Mouse (Mus musculus) T-cell, adult 2 months (primary cell): ENCODE results near the gene Cenpm.
A peak's percentile ranks its signal among the peaks of the same experiment; 100 is the strongest.

Experiments used
- DNase-seq: peaks from one replicate; pipeline ENCODE4 v3.0.0; 2022; ENCODE audit warnings: low spot score

Cenpm gene

GRCm38 (mm10) chr15:82215332-82216046, 29.1 kb downstream of the Cenpm start:
- no peak for DNase-seq

DNA sequence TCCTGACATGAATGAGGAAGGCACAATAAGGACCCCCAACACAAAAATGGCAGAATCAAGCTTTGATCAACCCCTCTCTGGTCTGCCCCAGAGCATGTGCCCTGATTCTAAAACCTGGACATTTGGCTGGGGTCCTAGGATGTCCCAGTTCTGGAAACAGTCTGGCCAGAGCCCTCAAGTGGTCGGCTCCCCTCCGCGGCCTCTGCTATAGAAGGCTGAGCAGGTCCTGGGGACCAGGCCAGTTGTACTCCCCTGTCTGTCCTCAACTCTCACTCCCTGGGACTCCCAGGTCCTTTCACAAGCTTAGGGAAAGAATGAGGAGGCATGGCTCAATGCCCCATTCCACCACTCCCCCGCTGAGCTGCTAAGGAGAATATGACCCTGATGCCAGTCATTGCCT, 31.3 kb downstream of the Cenpm start:
- no peak for DNase-seq

- DNase-seq, result no peak
Measured at GRCm38 (mm10) chr15:82212752-82213063, 31.8 kb downstream of the Cenpm start, which contains the start of gene Shisa8. Gene Shisa8, minus strand, starts transcription at chr15:82212815.

- peak; percentile 5 for DNase-seq
Measured at GRCm38 (mm10) chr15:82211911-82212751, 32.4 kb downstream of the Cenpm start.

DNA sequence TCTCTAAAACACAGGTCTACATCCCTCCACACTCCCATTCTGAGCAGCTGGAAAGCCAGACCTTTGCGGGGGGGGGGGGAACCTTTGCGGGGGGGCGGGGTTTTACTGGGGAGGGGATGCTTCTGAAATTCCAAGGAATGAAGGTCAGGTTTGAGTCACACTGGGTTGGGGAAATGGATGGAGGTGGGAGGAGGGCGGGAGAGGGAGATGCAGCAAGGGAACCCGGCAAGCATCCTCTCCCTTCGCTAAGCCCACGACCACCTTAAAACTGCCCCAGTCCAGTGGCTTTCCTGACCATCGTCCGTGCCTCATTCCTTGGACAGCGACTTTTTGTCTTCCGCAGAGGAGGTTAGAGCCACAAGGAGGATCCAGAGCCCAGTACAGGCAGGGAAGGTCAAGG, 33.3 kb downstream of the Cenpm start:
- no peak for DNase-seq

DNA sequence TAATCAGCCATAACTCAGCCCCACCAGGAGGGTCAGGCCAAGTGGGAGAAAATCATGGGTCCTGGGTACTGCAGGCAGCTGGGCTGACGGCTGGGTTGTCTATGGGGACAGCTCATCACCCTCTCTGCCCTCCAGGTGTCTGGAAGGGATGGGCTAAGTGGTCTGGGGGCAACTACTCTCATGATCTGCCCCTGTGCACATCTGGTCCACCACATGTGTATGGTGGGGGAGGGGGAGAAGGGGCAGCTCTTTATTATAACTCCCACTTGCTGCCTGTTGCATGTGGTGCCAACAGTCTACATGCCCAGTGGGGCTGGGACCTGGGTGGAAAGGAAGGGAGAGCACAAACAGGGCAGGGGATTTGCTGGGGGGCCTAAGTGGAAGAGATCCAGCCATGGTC, 33.7 kb downstream of the Cenpm start:
- DNase-seq, result no peak

DNA sequence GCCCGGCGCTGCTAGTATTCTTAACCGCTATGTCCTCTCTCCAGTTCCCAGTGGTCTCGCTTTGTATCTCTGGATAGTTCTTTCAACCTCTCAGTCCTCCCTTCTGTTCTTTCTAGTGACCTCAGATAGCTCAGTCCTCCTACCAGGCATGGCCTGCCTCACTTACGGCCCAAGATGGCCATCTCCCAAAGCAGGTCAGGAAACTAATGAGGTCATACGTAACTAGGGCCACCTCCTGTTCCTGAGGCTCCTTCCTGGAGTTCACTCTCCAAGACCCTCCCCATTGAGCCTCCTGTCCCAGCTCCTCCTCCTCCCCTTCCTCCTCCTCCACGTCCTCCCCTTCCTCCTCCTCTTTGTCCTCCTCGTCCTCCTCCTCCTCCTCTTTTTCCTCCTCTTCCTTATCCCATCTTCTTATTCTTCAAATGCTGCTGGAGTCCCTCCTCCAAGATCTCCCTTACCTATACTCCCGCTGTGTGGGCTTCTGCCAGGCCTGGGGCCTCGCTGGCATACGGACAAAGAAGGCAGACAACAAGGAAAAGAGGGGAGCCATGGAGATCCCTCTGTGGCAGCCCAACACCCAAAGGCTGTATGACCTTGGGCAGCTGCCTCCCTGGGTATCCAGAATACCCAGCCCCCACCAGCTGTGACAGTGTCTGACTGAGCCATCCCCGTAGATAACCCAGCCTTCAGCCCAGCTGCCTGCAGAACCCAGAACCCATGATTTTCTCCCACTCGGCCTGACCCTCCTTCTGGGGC, 35.1 kb downstream of the Cenpm start:
- DNase-seq, result no peak

- DNase-seq, result no peak
Measured at GRCm38 (mm10) chr15:82208307-82208706, 36.2 kb downstream of the Cenpm start.

DNA sequence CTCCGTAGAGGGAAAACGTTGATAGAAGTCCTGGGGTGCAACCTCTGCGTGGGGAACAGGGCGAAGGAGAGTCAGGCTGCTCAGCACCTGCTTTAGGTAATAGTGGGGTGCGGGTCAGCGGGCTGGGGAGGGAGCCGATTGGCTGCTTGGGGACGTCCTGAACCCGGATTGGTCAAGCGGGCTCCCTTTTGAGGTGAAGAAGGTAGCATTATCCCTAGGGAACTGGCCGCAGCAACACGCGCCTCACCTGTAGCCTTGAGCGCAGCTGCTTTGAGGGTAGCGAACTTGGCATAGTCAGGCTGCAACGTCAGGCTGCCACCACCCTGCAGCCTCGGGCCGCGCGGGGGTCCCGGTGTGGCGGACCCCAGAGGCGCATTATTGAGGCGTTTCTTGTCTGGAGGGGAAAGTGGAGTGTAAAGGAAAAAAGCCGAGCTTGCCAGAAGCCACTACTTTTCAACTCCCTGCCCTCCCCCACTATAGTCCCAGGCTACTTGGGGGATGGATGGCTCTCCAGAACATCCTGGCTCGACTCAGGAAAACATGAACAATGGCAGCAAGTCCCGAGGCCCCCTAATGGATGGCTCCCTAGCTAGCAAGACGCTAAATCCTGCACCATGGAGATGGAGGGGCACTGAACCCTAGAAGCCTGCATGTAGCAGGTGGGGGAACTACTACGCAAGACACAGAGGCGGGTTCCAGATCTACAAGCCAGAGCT, 36.9 kb downstream of the Cenpm start:
- DNase-seq, result no peak

DNA sequence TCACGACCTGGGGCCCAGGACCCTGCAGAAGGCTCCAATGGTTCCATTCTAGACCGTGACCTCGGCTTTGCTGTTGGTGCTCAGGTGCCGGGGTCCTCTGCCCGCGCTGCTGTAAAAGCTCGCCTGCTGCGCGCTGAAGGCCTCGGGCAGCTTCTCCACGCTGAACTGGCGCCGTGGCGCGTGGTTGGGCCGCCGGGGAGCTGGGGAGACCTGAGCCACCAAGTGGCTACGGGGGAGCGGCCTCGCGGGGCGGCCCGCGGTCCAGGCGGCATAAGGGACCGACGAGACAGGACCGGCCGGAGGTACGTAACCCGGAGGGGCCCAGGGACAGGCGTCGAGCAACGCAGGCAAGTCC, 37.5 kb downstream of the Cenpm start:
- DNase-seq, result no peak

DNA sequence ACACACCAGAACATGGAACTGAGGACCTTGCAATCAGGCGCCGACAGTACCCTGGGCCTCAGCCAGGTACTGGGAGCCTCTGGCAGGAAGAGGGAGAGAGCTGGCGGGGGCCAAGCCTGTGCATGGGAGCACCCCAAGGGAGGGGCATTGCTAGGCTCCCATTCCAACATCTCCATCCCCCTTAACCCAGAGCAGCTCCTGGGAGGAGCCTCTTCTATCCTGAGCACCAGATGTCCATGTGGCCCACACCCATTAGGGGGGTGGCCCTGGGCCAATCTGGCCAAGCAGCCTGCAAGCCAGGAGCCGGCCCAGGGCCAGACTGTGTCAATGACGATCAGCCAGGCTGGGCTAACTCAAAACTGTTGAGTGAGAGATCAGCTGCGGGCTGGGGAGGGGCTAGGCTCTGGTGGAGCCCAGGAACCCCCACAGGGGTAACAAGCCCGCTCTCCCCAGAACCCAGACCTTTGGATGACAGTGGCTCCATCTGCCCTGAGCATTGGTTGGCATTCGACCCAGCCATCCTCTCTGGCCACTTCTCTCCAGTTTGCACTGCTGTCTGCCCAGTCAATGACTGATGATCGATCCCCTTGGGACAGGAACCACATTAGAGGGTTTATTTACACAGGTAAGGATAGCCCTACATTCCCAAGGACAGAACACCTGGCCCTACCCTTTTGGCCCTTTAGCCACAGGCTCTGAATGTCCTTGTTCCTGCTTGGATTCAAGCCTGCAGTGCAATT, 38.0 kb downstream of the Cenpm start:
- DNase-seq, result no peak

DNA sequence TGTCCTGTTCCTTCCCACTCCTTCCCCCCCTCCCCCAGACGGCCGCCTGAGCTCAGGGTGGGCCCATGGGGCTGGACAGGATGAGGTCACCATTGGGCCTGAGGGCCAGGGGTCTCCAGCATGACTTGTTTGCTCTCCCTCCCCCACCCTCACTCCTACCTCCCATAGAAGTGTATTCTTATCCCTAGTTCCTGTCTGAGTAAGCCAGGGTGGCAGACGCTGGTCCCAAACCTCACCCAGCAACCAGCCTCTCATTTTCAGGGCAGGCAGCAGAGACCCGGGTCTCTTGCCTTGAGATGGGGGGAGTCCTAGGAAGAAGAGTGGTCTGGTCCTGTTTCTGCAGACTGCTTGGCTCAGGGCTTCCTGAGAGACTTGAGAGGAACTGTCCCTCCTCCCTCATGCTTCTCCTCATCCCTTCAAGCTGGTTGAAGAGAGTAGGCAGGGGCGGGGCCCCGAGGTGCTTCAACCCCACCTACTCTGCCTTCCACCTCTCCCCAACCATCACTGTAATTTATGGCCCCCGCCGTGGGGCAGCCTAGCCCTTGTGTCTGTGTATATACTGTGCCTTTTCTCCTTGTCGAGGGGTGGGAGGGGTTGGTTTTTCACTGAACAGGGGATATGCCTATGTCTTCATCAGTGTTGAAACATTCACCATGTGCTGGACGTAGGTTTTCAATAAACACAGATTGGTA, 39.7 kb downstream of the Cenpm start:
- DNase-seq, result no peak

- DNase-seq, result no peak
Measured at GRCm38 (mm10) chr15:82203611-82204351, 40.8 kb downstream of the Cenpm start.

DNA sequence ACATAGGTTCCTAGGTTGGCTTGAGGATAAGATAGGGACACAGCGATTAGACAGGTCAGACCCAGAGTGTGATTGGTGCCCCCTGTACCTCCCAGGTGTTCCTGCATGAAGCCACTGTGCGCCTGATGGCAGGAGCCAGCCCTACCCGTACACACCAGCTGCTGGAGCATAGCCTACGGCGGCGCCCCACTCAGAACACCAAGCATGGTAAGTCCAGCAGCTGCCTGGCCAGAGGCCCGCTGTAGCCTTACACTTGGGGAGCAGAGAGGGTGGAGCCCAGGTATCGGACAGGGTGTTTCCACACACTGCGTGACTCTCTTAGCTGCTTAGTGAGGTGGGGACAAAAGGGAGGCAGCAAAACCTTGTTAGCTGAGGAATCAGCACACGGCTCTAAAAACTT, 41.5 kb downstream of the Cenpm start:
- no peak for DNase-seq

DNA sequence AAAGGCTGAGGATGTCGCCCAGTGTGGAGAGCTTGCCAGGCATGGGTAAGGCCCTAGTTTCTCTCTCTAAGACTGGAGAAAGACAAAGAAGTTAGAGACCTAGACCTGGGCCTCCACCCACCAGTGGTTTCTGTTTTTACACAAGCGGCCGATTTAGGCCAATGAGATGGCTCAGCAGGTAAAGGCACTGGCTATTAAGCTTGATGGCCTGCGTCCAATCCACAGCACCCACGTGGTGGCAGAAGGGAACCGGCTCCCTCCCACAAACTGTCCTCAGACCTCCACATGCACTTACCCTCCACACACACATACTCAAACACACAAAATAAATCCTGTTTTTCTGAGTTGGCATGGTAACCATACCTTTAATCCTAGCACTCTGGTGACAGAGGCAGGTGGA, 42.5 kb downstream of the Cenpm start:
- DNase-seq, result no peak

DNA sequence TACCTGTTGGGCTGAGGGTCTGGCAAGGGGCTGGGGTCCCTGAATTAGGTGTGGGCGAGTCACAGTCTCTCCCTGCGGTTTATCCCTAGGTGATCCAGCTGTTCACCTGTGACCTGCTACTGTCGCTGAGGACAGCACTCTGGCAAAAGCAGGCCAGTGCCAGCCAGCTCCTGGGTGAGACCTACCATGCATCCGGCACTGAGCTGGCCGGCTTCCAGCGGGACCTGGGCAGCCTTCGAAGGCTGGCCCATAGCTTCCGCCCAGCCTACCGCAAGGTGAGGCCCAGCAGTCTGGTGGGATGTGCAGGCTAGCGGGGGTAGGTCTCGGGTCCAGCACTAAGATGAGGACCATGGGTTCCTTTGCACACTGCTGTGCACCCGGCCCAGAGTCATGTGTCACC, 45.0 kb downstream of the Cenpm start:
- no peak for DNase-seq

- no peak for DNase-seq
Measured at GRCm38 (mm10) chr15:82198342-82198741, 46.2 kb downstream of the Cenpm start.

DNA sequence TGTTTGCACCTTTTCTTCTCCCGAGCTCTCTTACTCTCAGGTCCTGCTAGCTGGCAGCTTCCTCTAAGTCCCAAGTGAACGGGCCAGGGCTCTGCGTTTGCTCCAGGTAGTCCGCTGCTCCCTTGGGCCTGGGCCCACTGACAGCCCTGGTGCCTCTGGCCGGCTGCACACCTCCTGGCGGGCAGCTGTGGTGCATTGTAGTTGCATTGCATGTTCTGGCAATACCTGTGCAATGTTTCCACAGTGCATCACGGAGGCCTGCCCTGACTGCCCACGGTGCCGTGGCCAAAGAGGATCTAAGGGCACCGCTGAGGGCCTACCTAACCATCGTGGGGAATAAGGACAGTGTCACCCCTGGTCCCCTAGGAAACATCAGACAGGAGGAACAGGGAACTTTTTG, 46.6 kb downstream of the Cenpm start:
- no peak for DNase-seq

GRCm38 (mm10) chr15:82197246-82197750, 47.2 kb downstream of the Cenpm start:
- no peak for DNase-seq

DNA sequence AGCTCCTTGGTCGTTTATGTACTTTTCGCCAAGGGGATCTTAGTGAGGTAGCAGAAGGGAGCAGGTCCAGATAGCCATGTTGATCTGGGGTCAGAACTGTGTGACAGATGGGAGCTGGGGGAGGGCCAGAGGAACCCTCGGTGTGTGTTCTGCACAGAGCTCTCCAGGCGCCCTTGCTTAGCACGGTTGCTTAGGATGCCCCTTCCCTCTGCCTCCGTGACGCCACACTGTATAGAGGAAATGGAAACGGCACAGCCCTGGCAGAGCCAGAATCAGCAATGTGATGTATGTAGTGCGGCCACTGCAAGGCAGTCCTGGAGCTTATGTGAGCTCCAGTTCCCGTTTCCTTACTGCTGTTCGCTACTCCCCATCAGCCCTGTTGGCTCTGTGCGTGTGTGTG, 48.2 kb downstream of the Cenpm start:
- DNase-seq, result no peak
